Mouse (Mus musculus) erythroblast, embryonic 14.5 days (primary cell): ENCODE results near the gene Ptprt. TPM values are rescaled to one million over a fixed set of nuclear protein-coding genes. Genes with fewer than 3 reads are reported as not detected.

Source experiments
- H3K27me3 ChIP-seq: 2 replicates; pipeline ENCODE4 v1.6.1; 2012; ENCODE audit warnings: inconsistent platforms; ENCODE audit not compliant: control insufficient read depth
- H3K36me3 ChIP-seq: 2 replicates; pipeline ENCODE4 v1.6.1; 2012; ENCODE audit warnings: mild to moderate bottlenecking, inconsistent platforms; ENCODE audit not compliant: control insufficient read depth
- H3K4me1 ChIP-seq: 2 replicates; pipeline ENCODE4 v1.6.1; 2012; ENCODE audit warnings: inconsistent platforms; ENCODE audit not compliant: control insufficient read depth
- H3K4me3 ChIP-seq: replicated peaks from 2 replicates; pipeline ENCODE3; 2012; ENCODE audit warnings: moderate library complexity, mild to moderate bottlenecking, inconsistent platforms
- H3K9me3 ChIP-seq: 2 replicates; pipeline ENCODE4 v1.6.1; 2012; ENCODE audit warnings: low read length, inconsistent platforms, mixed read lengths; ENCODE audit not compliant: control insufficient read depth
- GATA1 ChIP-seq: IDR thresholded peaks from 2 replicates; pipeline ENCODE4 v1.6.1; 2012; ENCODE audit warnings: low read length, inconsistent platforms, mixed read lengths
- TAL1 ChIP-seq: IDR thresholded peaks from 3 replicates; pipeline ENCODE4 v1.6.1; 2012; ENCODE audit warnings: low read length, inconsistent platforms, mixed read lengths
- polyA plus RNA-seq: library from polyadenylated mRNA; stranded (reverse); fragments of >175 nt; gene quantifications from 2 replicates; pipeline ENCODE4 v1.2.3, GENCODE M21; 2012

Ptprt gene
- polyA plus RNA-seq, 1 experiment: not detected

DNA sequence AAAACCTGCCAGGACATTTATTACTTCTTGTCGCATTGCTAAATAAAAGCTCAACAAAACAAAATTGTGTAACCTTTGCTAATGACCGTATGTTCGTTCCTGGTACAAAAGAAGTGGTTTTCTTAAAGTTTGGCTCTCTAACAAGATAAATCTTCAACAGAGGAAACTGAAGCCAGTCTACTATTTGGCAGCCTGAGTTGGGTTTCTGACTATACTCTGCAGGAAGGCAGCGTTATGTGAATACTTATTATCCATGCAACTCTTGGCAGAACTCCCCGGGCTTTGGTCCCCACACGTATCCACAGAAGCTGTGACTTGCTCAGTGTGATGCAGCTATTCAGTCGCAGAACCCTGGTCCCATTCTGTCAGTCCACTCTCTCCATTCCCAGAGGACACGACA is 112.6 kb downstream of the Ptprt start:
- Histone ChIP-seq H3K36me3 (no peaks in the 10 kb centered on the region), H3K27me3 (no peaks in the 10 kb centered on the region), H3K4me1 (no peaks in the 10 kb centered on the region), H3K4me3 (no peak overlapping the region), H3K9me3 (peaks cover 49% of the 10 kb centered on the region)
- TF ChIP-seq GATA1 (no peak), TAL1 (no peak)

DNA sequence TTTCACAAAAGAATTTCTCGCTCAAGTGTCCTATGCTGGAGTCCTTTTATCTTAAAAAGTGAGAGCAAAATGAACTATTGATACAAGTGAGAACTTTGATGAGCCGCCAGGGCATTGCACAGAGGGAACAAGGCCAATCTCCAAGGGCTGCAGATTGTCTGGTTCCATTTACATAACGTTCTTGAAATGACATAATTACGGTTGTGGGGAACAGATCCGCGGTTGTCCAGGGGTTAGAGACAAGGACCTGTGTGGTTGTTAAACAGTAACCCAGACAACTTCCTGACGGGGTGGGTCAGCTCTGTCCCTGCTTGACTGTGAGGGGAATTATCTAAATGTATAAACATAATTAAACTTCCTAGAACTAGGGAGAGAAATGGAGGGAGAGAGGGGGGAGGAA is 129.3 kb downstream of the Ptprt start:
- Histone ChIP-seq H3K27me3 (no peaks in the 10 kb centered on the region), H3K4me3 (no peak overlapping the region), H3K4me1 (no peaks in the 10 kb centered on the region), H3K9me3 (peaks cover 61% of the 10 kb centered on the region), H3K36me3 (no peaks in the 10 kb centered on the region)
- TF ChIP-seq TAL1 (no peak), GATA1 (no peak)

DNA sequence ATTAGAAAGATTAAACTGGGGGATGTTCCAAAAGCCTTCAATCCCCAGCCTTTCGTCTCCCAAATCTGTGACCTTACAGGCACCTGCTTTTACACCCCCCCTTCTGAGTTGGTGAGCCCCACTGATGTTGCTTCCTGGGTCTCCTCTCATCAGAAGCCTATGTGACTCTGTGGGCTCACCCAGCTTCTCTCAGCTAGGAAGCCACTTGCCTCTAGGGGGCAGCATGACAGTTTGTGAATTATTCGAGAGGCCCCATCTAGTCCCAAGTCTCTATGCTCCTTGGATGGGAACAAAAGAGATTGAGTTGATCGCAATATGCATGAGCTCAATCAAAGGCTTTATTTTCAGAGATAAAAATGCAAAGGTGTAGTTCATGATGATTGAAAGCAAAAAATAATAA is 132.0 kb downstream of the Ptprt start:
- Histone ChIP-seq H3K4me3 (no peak overlapping the region), H3K27me3 (no peaks in the 10 kb centered on the region), H3K36me3 (no peaks in the 10 kb centered on the region), H3K9me3 (peaks cover 48% of the 10 kb centered on the region), H3K4me1 (no peaks in the 10 kb centered on the region)
- TF ChIP-seq GATA1 (no peak), TAL1 (no peak)

DNA sequence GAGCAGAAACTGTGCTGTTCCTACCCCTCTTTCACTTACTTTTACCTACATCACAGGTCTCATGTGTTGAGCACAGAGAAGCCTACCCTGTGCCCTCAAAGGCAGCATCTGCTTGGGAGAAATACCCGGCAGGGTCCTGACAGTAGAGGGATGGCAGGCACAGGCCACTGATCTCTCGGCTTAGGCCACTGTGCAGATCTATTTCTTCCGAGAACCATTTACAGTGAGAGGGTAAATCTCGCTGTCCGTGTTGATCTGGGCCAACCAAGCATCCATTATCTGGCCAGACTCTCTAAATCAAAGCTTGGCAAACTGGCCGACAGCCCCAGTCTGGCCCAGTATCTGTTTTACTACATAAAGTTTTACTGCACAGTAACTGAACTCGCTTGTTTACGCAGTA is 145.0 kb downstream of the Ptprt start:
- TF ChIP-seq TAL1 (no peak), GATA1 (no peak)

DNA sequence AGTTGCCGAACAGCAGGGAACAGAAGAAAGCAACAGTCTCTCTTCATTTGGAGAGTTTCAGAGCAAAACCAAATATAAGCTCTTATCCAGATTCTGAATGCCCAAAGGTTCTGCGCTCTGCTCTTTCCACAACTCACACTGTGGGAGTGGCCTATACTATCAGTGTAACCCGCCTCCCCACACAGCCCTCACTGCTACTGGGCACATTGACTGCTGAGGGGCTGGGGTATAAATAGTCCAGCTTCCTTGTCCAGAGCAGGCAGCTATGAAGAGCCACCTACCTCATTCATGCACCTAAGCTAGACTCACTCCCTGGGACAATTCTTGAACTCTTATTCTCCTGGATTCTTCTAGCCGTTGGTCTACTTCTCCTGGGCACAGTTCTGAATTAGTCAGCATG is 147.9 kb downstream of the Ptprt start:
- H3K36me3 ChIP-seq: no peaks in the 10 kb centered on the region
- no peak overlapping the region for H3K4me3 ChIP-seq
- no peaks in the 10 kb centered on the region for H3K4me1 ChIP-seq
- TF ChIP-seq TAL1: no peak
- no peak for TF ChIP-seq GATA1
- no peaks in the 10 kb centered on the region for H3K27me3 ChIP-seq
- peaks cover 57% of the 10 kb centered on the region for H3K9me3 ChIP-seq

More for the DNA sequence above, 145.0 kb downstream of the Ptprt start:
- no peaks in the 10 kb centered on the region for H3K27me3 ChIP-seq
- no peaks in the 10 kb centered on the region for H3K4me1 ChIP-seq
- no peaks in the 10 kb centered on the region for H3K36me3 ChIP-seq
- peaks cover 53% of the 10 kb centered on the region for H3K9me3 ChIP-seq
- no peak overlapping the region for H3K4me3 ChIP-seq

DNA sequence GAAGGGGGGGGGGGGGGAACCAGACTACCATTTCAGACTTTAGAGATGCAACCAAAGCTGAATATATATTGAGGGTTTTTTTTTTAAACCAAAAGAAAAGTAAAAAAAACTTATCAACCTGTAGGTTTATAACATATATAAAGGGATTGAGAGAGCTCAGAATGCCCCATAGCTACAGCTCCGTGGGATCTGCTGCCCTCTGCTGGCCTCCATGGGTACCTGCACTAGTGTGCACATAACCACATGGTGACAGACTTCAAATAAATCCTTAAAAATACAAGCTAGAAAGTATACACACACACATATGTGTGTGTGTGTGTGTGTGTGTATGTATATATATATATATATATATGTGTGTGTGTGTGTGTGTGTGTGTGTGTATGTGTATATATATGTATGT is 148.9 kb downstream of the Ptprt start:
- TF ChIP-seq GATA1 (no peak), TAL1 (no peak)
- H3K9me3 ChIP-seq: peaks cover 60% of the 10 kb centered on the region
- H3K36me3 ChIP-seq: no peaks in the 10 kb centered on the region
- H3K4me1 ChIP-seq: no peaks in the 10 kb centered on the region
- no peaks in the 10 kb centered on the region for H3K27me3 ChIP-seq
- no peak overlapping the region for H3K4me3 ChIP-seq

DNA sequence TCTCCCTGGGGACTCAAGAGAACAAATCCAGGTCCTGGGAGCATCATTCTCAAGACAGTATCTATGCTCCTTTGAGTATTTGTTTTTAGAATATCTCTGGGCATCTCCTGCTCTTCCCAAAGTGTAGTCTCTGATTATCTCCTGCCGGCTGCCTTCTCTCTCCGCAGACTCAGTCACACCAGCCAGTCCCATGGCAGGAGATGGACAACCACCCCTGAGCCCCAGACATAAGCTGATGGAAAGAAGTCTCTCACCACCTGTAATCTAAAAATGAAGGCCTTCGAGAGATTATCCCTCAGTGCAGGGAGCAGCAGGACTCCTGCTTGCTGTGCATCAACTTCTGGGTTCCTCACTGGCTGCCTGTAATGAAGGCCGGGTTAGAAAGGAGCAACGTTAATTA is 151.9 kb downstream of the Ptprt start:
- peaks cover 48% of the 10 kb centered on the region for H3K9me3 ChIP-seq
- no peaks in the 10 kb centered on the region for H3K27me3 ChIP-seq
- no peaks in the 10 kb centered on the region for H3K4me1 ChIP-seq
- TF ChIP-seq TAL1 (no peak), GATA1 (no peak)
- no peaks in the 10 kb centered on the region for H3K36me3 ChIP-seq
- no peak overlapping the region for H3K4me3 ChIP-seq

DNA sequence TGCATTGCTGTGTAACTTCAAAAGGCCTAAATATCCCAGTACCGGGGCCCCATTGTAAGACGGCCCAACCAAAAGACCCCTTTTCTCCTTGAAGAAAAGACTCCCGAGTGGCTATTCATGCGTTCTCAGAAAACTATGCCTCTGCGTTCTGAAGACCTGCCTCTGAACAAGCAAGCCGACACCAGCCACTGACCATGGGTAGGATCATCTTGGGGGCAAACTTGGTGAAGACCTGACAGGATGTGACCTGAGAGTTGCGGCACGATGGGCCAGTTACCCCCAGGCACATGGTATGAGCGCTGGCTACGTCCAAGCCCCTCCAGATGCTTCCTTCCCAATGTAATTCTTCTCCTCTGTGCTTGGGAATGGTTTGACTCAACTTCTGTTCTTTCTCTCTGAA is 153.3 kb downstream of the Ptprt start:
- TF ChIP-seq TAL1 (no peak), GATA1 (no peak)

DNA sequence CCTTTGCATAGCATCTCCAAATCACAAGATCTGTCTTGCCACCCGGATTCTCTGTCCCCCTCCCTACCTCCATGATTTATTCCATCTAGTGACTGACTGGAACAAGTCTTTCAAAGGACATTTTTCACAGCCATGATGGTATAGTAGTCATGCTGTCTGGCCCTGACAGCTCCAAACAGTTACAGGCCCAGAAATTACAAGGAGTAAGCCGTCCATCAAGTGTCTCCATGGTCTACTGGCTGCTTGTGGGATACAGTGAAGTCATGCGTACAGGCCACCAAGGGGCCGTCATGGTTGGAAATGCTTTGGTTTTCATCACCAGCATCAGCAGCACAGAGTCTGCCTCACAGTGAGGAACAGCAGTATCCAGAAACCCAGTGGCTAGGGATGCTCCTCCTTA is 156.1 kb downstream of the Ptprt start:
- no peak for TF ChIP-seq GATA1
- TF ChIP-seq TAL1: no peak
- H3K9me3 ChIP-seq: peaks cover 43% of the 10 kb centered on the region
- no peaks in the 10 kb centered on the region for H3K27me3 ChIP-seq
- no peaks in the 10 kb centered on the region for H3K4me1 ChIP-seq
- H3K4me3 ChIP-seq: no peak overlapping the region
- no peaks in the 10 kb centered on the region for H3K36me3 ChIP-seq

More for the DNA sequence above, 153.3 kb downstream of the Ptprt start:
- Histone ChIP-seq H3K27me3 (no peaks in the 10 kb centered on the region), H3K9me3 (peaks cover 48% of the 10 kb centered on the region), H3K4me1 (no peaks in the 10 kb centered on the region), H3K4me3 (no peak overlapping the region), H3K36me3 (no peaks in the 10 kb centered on the region)

DNA sequence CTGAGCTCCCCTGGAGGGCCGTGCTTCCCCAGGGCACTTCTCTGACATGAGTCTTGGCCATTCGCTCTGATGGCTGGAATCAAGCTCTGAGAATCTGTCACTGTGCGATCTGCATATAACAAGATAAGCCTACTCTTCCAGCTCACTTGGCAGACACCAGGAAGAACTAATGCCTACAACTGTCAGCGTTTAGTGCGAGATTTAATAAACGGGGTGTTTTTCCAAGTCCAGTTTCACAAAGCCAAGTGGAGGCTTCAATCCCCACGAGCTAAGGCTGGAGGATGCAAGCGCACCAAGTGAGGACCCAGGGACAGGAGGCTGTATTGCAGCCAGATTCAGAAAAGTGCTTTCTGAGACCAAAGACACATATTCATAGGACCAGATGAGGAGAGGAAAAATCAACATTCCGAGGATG is 161.4 kb downstream of the Ptprt start:
- H3K27me3 ChIP-seq: no peaks in the 10 kb centered on the region
- no peaks in the 10 kb centered on the region for H3K36me3 ChIP-seq
- TF ChIP-seq TAL1 (no peak), GATA1 (no peak)
- no peaks in the 10 kb centered on the region for H3K4me1 ChIP-seq
- H3K9me3 ChIP-seq: peaks cover 32% of the 10 kb centered on the region
- H3K4me3 ChIP-seq: no peak overlapping the region
